Mouse (Mus musculus) kidney, adult 8-10 months (tissue): ENCODE results near the gene Dusp13.
A peak's percentile ranks its signal among the peaks of the same experiment; 100 is the strongest.

ENCODE experiments used
- DNase-seq, 2 experiments: peaks; one replicate each; pipeline ENCODE4 v3.0.0; 2022

The Dusp13 gene

GRCm38 (mm10) chr14:21702691-21703090 is 48.3 kb downstream of the Dusp13 start:
- no peak for DNase-seq

GRCm38 (mm10) chr14:21696186-21696830 is 54.7 kb downstream of the Dusp13 start:
- peak; percentile 64 to 76 for DNase-seq

- no peak for DNase-seq
Measured at GRCm38 (mm10) chr14:21695020-21695419, 56.0 kb downstream of the Dusp13 start.

- DNase-seq = no peak
Measured at GRCm38 (mm10) chr14:21691070-21691469, 59.9 kb downstream of the Dusp13 start.

GRCm38 (mm10) chr14:21686376-21687279 is 64.4 kb downstream of the Dusp13 start:
- DNase-seq = no peak

- no peak for DNase-seq
Measured at GRCm38 (mm10) chr14:21685411-21686146, 65.4 kb downstream of the Dusp13 start.

- DNase-seq = no peak
Measured at GRCm38 (mm10) chr14:21683834-21684233, 67.1 kb downstream of the Dusp13 start.
